Comparison of ENCODE assay signal across 23 mouse cellular contexts in genomic region chr17:15231175-15231574, GRCm38 (mm10).
DNase-seq lines count a peak whose midpoint lies in the region; ATAC-seq and TF ChIP-seq lines count a peak whose summit lies in the region.
"Had no signal": no experiment of that assay in that cellular context is flagged by ENCODE, and none has a peak within 500 bp of the region (broad histone marks: within the 10 kb centered on the region; RNA-seq: fewer than 3 reads in every experiment).

No protein-coding gene starts in this region.

- H3K27me3 ChIP-seq in heart, embryonic 11.5 days (ENCODE audit: control insufficient read depth, insufficient read depth, low read length), result no peaks in the 10 kb centered on the region
- no peaks in the 10 kb centered on the region for H3K27me3 ChIP-seq in lung, embryonic 14.5 days (ENCODE audit: insufficient read depth, low read length)
- H3K27me3 ChIP-seq: midbrain, embryonic 15.5 days had no signal

- ATAC-seq in heart, embryonic 11.5 days (replicated peaks; ENCODE audit: insufficient number of reproducible peaks, low FRiP score, low TSS enrichment), result no peak
- no peak for ATAC-seq in lung, embryonic 14.5 days (ENCODE audit: insufficient read depth)
- ATAC-seq: activated CD4-positive, CD25-positive, alpha-beta regulatory T cell, adult 4 months; forebrain, embryonic 16.5 days; hindbrain, embryonic 16.5 days; intestine, embryonic 16.5 days; liver, postnatal 0 days; midbrain, embryonic 15.5 days had no signal

- H3K36me3 ChIP-seq in heart, embryonic 11.5 days (ENCODE audit: control insufficient read depth, insufficient read depth, low read length), result no peaks in the 10 kb centered on the region
- no peaks in the 10 kb centered on the region for H3K36me3 ChIP-seq in lung, embryonic 14.5 days (ENCODE audit: insufficient read depth)
- H3K36me3 ChIP-seq: heart, embryonic 12.5 days; limb, embryonic 10.5 days; midbrain, embryonic 15.5 days had no signal

- H3K9me3 ChIP-seq in heart, embryonic 11.5 days (replicated peaks; ENCODE audit: control insufficient read depth, low read length), result no peaks in the 10 kb centered on the region
- no peaks in the 10 kb centered on the region for H3K9me3 ChIP-seq in lung, embryonic 14.5 days (ENCODE audit: low read depth, low read length)
- H3K9me3 ChIP-seq: heart, embryonic 12.5 days; limb, embryonic 10.5 days; midbrain, embryonic 15.5 days had no signal

- peak; percentile 24 to 34 for DNase-seq in heart, postnatal 10 days
- DNase-seq in lung, embryonic 14.5 days, result peak; percentile 58
- no peak for DNase-seq in lung, adult 2 months
- DNase-seq in kidney, postnatal 14 days, result peak; percentile 37
- peak; percentile 12 for DNase-seq in lung, postnatal 25 days (ENCODE audit: low spot score)
- no peak for DNase-seq in ovary, adult 18-20 months (ENCODE audit: low spot score)
- DNase-seq: adrenal gland, postnatal 14 days; cerebellum, adult 11 months; gastrocnemius, postnatal 25 days; liver, postnatal 0 days; right cerebral cortex, postnatal 14 days; spleen, adult 18-20 months; thymus, postnatal 4 days had no signal

- TF ChIP-seq POLR2A in lung, adult 2 months (IDR thresholded peaks at IDR 0.05; ENCODE audit: borderline replicate concordance, extremely low read depth, low read depth, low read length), result no peak

- H3K27ac ChIP-seq in heart, embryonic 11.5 days (ENCODE audit: low read depth, low read length), result no peak overlapping the region
- H3K27ac ChIP-seq in lung, embryonic 14.5 days (ENCODE audit: low read depth), result no peak overlapping the region
- H3K27ac ChIP-seq: limb, embryonic 10.5 days; midbrain, embryonic 15.5 days had no signal

- H3K4me3 ChIP-seq in heart, embryonic 11.5 days (ENCODE audit: low read depth, low read length), result no peak overlapping the region
- H3K4me3 ChIP-seq in lung, embryonic 14.5 days (ENCODE audit: low read depth, low read length), result no peak overlapping the region
- no peak overlapping the region for H3K4me3 ChIP-seq in lung, adult 2 months (replicated peaks; ENCODE audit: extremely low read depth, low read depth, low read length)
- H3K4me3 ChIP-seq: erythroblast, embryonic 14.5 days; heart, embryonic 12.5 days; limb, embryonic 10.5 days; midbrain, embryonic 15.5 days; myocyte had no signal

- intact Hi-C loops in heart, postnatal 10 days (cut with DNase I), result no loop called here

- no peak overlapping the region for H3K4me2 ChIP-seq in heart, embryonic 11.5 days
- H3K4me2 ChIP-seq in lung, embryonic 14.5 days, result no peak overlapping the region
- H3K4me2 ChIP-seq: heart, embryonic 12.5 days; midbrain, embryonic 15.5 days had no signal

- 50% methylated on average over 5 of the region's 5 CpGs for WGBS in heart, embryonic 11.5 days (ENCODE audit: insufficient replicate concordance)
- WGBS in lung, embryonic 14.5 days, result 42% methylated on average over 5 of the region's 5 CpGs
- 58% methylated on average over 5 of the region's 5 CpGs for WGBS in lung, adult 2 months

- no peaks in the 10 kb centered on the region for H3K4me1 ChIP-seq in heart, embryonic 11.5 days (ENCODE audit: control insufficient read depth, insufficient read depth, low read length)
- H3K4me1 ChIP-seq in lung, embryonic 14.5 days (ENCODE audit: insufficient read depth), result peaks cover 5% of the 10 kb centered on the region; the same call in 1 of the 2 replicates
- H3K4me1 ChIP-seq in lung, adult 2 months (ENCODE audit: control insufficient read depth, insufficient read depth, low read length), result no peaks in the 10 kb centered on the region
- H3K4me1 ChIP-seq: limb, embryonic 10.5 days; midbrain, embryonic 15.5 days had no signal

- no peak overlapping the region for H3K9ac ChIP-seq in heart, embryonic 11.5 days (ENCODE audit: low read depth, low read length)
- no peak overlapping the region for H3K9ac ChIP-seq in lung, embryonic 14.5 days
- H3K9ac ChIP-seq: heart, embryonic 12.5 days; liver, postnatal 0 days; midbrain, embryonic 15.5 days had no signal

- no peak for TF ChIP-seq CTCF in lung, embryonic 14.5 days (IDR thresholded peaks at IDR 0.05; ENCODE audit: low read depth)
- no peak for TF ChIP-seq CTCF in lung, adult 2 months (IDR thresholded peaks at IDR 0.05; ENCODE audit: insufficient read depth, low read length)

Comparison
In these comparisons a context has a peak if more than half of its experiments do, and no peak if none do; other contexts are left out.
1. DNase-seq: peak in heart, postnatal 10 days (2 of 2), lung, embryonic 14.5 days (single experiment), kidney, postnatal 14 days (single experiment) and lung, postnatal 25 days (single experiment); none in lung, adult 2 months (single experiment) and ovary, adult 18-20 months (single experiment).